Comparison of ENCODE assay signal across 13 mouse cellular contexts in the genomic region with DNA sequence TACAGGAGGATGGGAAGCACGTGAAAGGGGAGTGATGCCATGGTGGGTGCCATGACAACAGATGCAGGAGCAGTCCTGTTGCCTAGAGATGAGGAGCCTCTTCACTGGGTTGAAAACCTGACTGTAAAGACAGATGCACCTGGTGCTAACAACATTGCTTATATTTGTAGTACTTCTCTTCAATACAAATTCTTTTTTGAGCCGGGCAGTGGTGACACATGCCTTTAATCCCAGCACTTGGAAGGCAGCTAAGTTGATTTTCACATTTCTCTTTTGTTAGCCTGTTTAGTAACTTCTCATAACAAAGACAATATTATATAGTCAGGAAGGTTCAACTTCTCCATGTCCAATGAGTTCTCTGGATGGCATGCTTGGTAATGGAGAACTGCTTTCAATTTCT. TPM values are rescaled to one million over a fixed set of nuclear protein-coding genes. Genes with fewer than 3 reads are reported as not detected.
DNase-seq lines count a peak whose midpoint lies in the region; ATAC-seq and TF ChIP-seq lines count a peak whose summit lies in the region.
"Had no signal": no experiment of that assay in that cellular context is flagged by ENCODE, and none has a peak within 500 bp of the region (broad histone marks: within the 10 kb centered on the region; RNA-seq: fewer than 3 reads in every experiment).

No protein-coding gene starts in this region.

- no peak overlapping the region for H3K27ac ChIP-seq in forebrain, embryonic 12.5 days
- no peak overlapping the region for H3K27ac ChIP-seq in forebrain, postnatal 0 days (ENCODE audit: low read depth, low read length)
- no peak overlapping the region for H3K27ac ChIP-seq in kidney, postnatal 0 days
- H3K27ac ChIP-seq in embryonic facial prominence, embryonic 15.5 days (replicated peaks), result no peak overlapping the region
- no peak overlapping the region for H3K27ac ChIP-seq in midbrain, postnatal 0 days (ENCODE audit: low read depth, low read length)
- H3K27ac ChIP-seq: layer of hippocampus, adult 2 months; limb, embryonic 13.5 days had no signal

- no peaks in the 10 kb centered on the region for H3K36me3 ChIP-seq in forebrain, embryonic 12.5 days (replicated peaks)
- no peaks in the 10 kb centered on the region for H3K36me3 ChIP-seq in forebrain, postnatal 0 days (ENCODE audit: insufficient read depth)
- no peaks in the 10 kb centered on the region for H3K36me3 ChIP-seq in kidney, postnatal 0 days (ENCODE audit: insufficient read depth, low read length)
- no peaks in the 10 kb centered on the region for H3K36me3 ChIP-seq in embryonic facial prominence, embryonic 15.5 days
- H3K36me3 ChIP-seq in midbrain, postnatal 0 days (ENCODE audit: insufficient read depth, low read length), result no peaks in the 10 kb centered on the region

- 65% methylated on average over 2 of the region's 2 CpGs for WGBS in forebrain, embryonic 12.5 days
- WGBS in forebrain, postnatal 0 days, result 71% methylated on average over 2 of the region's 2 CpGs
- 66% methylated on average over 2 of the region's 2 CpGs for WGBS in kidney, postnatal 0 days
- 70% methylated on average over 2 of the region's 2 CpGs for WGBS in embryonic facial prominence, embryonic 15.5 days
- WGBS in midbrain, postnatal 0 days, result 75% methylated on average over 2 of the region's 2 CpGs

- ATAC-seq in forebrain, embryonic 12.5 days (ENCODE audit: low FRiP score), result peak; percentile 11; the same call in 1 of the 2 replicates
- no peak for ATAC-seq in forebrain, postnatal 0 days
- 0 out of 2 replicates have a peak, but pooled peaks have one; percentile 25 for ATAC-seq in kidney, postnatal 0 days (replicated peaks; ENCODE audit: low FRiP score, low read depth)
- peak; percentile 9; the same call in 1 of the 2 replicates for ATAC-seq in embryonic facial prominence, embryonic 15.5 days (ENCODE audit: insufficient number of reproducible peaks, low FRiP score, low TSS enrichment, low read depth)
- 0 out of 2 replicates have a peak, but pooled peaks have one; percentile 17 for ATAC-seq in midbrain, postnatal 0 days (ENCODE audit: low FRiP score)

- no peak for DNase-seq in forebrain, postnatal 0 days
- no peak for DNase-seq in kidney, postnatal 0 days (ENCODE audit: low spot score)
- DNase-seq in kidney, adult 9 months, result no peak
- no peak for DNase-seq in midbrain, postnatal 0 days (ENCODE audit: low spot score)
- DNase-seq in adrenal gland, postnatal 4 days (ENCODE audit: low spot score in 2 of 2), result no peak
- DNase-seq in testis, postnatal 10 days (ENCODE audit: low spot score), result no peak
- DNase-seq: lung, postnatal 36 days; spleen, adult 18-20 months; thymus, adult 18-20 months had no signal

- no peak overlapping the region for H3K4me2 ChIP-seq in forebrain, embryonic 12.5 days
- H3K4me2 ChIP-seq in forebrain, postnatal 0 days (ENCODE audit: low read depth), result no peak overlapping the region
- H3K4me2 ChIP-seq in kidney, postnatal 0 days (ENCODE audit: low read length), result no peak overlapping the region
- no peak overlapping the region for H3K4me2 ChIP-seq in embryonic facial prominence, embryonic 15.5 days (replicated peaks)
- no peak overlapping the region for H3K4me2 ChIP-seq in midbrain, postnatal 0 days (ENCODE audit: low read depth, low read length, poor library complexity, severe bottlenecking)
- H3K4me2 ChIP-seq: limb, embryonic 13.5 days had no signal

- H3K9ac ChIP-seq in forebrain, embryonic 12.5 days, result no peak overlapping the region
- H3K9ac ChIP-seq in forebrain, postnatal 0 days, result no peak overlapping the region
- H3K9ac ChIP-seq in kidney, postnatal 0 days (ENCODE audit: low read depth, low read length), result no peak overlapping the region
- no peak overlapping the region for H3K9ac ChIP-seq in embryonic facial prominence, embryonic 15.5 days
- no peak overlapping the region for H3K9ac ChIP-seq in midbrain, postnatal 0 days (replicated peaks; ENCODE audit: low read length, poor library complexity, severe bottlenecking)
- H3K9ac ChIP-seq: limb, embryonic 13.5 days had no signal

- H3K4me1 ChIP-seq in forebrain, embryonic 12.5 days, result no peaks in the 10 kb centered on the region
- no peaks in the 10 kb centered on the region for H3K4me1 ChIP-seq in forebrain, postnatal 0 days (ENCODE audit: insufficient read depth)
- no peaks in the 10 kb centered on the region for H3K4me1 ChIP-seq in kidney, postnatal 0 days (replicated peaks; ENCODE audit: insufficient read depth, low read length)
- H3K4me1 ChIP-seq in embryonic facial prominence, embryonic 15.5 days, result no peaks in the 10 kb centered on the region
- no peaks in the 10 kb centered on the region for H3K4me1 ChIP-seq in midbrain, postnatal 0 days (ENCODE audit: insufficient read depth, low read length)
- H3K4me1 ChIP-seq: limb, embryonic 13.5 days had no signal

- no peaks in the 10 kb centered on the region for H3K27me3 ChIP-seq in forebrain, embryonic 12.5 days
- H3K27me3 ChIP-seq in forebrain, postnatal 0 days (ENCODE audit: insufficient read depth, low read length), result no peaks in the 10 kb centered on the region
- H3K27me3 ChIP-seq in kidney, postnatal 0 days (ENCODE audit: insufficient read depth, low read length), result no peaks in the 10 kb centered on the region
- no peaks in the 10 kb centered on the region for H3K27me3 ChIP-seq in embryonic facial prominence, embryonic 15.5 days
- H3K27me3 ChIP-seq in midbrain, postnatal 0 days (ENCODE audit: insufficient read depth, low read length), result no peaks in the 10 kb centered on the region
- H3K27me3 ChIP-seq: limb, embryonic 13.5 days had no signal

- H3K9me3 ChIP-seq in forebrain, embryonic 12.5 days, result peaks cover 72% of the 10 kb centered on the region
- H3K9me3 ChIP-seq in forebrain, postnatal 0 days (ENCODE audit: low read length), result peaks cover 75% of the 10 kb centered on the region
- H3K9me3 ChIP-seq in kidney, postnatal 0 days (replicated peaks; ENCODE audit: low read length), result peaks cover 33% of the 10 kb centered on the region
- peaks cover 56% of the 10 kb centered on the region for H3K9me3 ChIP-seq in embryonic facial prominence, embryonic 15.5 days (replicated peaks)
- peaks cover 65% of the 10 kb centered on the region for H3K9me3 ChIP-seq in midbrain, postnatal 0 days (ENCODE audit: low read length)

- H3K4me3 ChIP-seq in forebrain, embryonic 12.5 days (replicated peaks), result no peak overlapping the region
- no peak overlapping the region for H3K4me3 ChIP-seq in forebrain, postnatal 0 days (ENCODE audit: low read depth, low read length)
- H3K4me3 ChIP-seq in kidney, postnatal 0 days (replicated peaks; ENCODE audit: low read depth, low read length), result no peak overlapping the region
- H3K4me3 ChIP-seq in embryonic facial prominence, embryonic 15.5 days (replicated peaks), result no peak overlapping the region
- H3K4me3 ChIP-seq in midbrain, postnatal 0 days (ENCODE audit: low read depth, low read length), result no peak overlapping the region
- H3K4me3 ChIP-seq: layer of hippocampus, adult 2 months; limb, embryonic 13.5 days had no signal

- TF ChIP-seq CTCF in forebrain, postnatal 0 days (IDR thresholded peaks at IDR 0.05; ENCODE audit: low read depth), result no peak
- no peak for TF ChIP-seq CTCF in kidney, postnatal 0 days (IDR thresholded peaks at IDR 0.05; ENCODE audit: low read depth)
- no peak for TF ChIP-seq CTCF in midbrain, postnatal 0 days (IDR thresholded peaks at IDR 0.05)

RNA-seq across cellular contexts. Expression of gene Gm16503, which starts 21.0 kb away (rescaled TPM):
- 0.26 and 0.46 TPM in 2 replicates for polyA plus RNA-seq in forebrain, embryonic 12.5 days (2016; fragmentation: Nextera tagmentation; extraction: Ambion mirVana)
- total RNA-seq in forebrain, postnatal 0 days (2014; rRNA removed), result 0.69 and 1.8 TPM in 2 replicates
- polyA plus RNA-seq in forebrain, postnatal 0 days (2015; fragmentation: Nextera tagmentation; extraction: Ambion mirVana), result 0.08 and 0.28 TPM in 2 replicates
- 0.14 and 0.19 TPM in 2 replicates for polyA plus RNA-seq in kidney, postnatal 0 days (2015; fragmentation: Nextera tagmentation; extraction: Ambion mirVana)
- 0.16 and 0.31 TPM in 2 replicates for polyA plus RNA-seq in embryonic facial prominence, embryonic 15.5 days (2015; fragmentation: Nextera tagmentation; extraction: Ambion mirVana)
- total RNA-seq in midbrain, postnatal 0 days (2014; rRNA removed), result 1.4 and 2.1 TPM in 2 replicates
- polyA plus RNA-seq in midbrain, postnatal 0 days (2015; fragmentation: Nextera tagmentation; extraction: Ambion mirVana), result 0.43 and 0.58 TPM in 2 replicates
- total RNA-seq in adrenal gland, postnatal 4 days (2021), result 1 to 10 TPM; 1.8 to 2.4 TPM

RNA-seq across cellular contexts. Expression of gene Zfp982, which starts 26.8 kb away (rescaled TPM):
- 4.5 and 5.5 TPM in 2 replicates for polyA plus RNA-seq in forebrain, embryonic 12.5 days (2016; fragmentation: Nextera tagmentation; extraction: Ambion mirVana)
- total RNA-seq in forebrain, postnatal 0 days (2014; rRNA removed), result 3.1 and 6.4 TPM in 2 replicates
- polyA plus RNA-seq in forebrain, postnatal 0 days (2015; fragmentation: Nextera tagmentation; extraction: Ambion mirVana), result 1.4 and 2.2 TPM in 2 replicates
- polyA plus RNA-seq in kidney, postnatal 0 days (2015; fragmentation: Nextera tagmentation; extraction: Ambion mirVana), result 4.9 and 5.1 TPM in 2 replicates
- polyA plus RNA-seq in embryonic facial prominence, embryonic 15.5 days (2015; fragmentation: Nextera tagmentation; extraction: Ambion mirVana), result 3.9 and 4.6 TPM in 2 replicates
- 3.3 and 8.1 TPM in 2 replicates for total RNA-seq in midbrain, postnatal 0 days (2014; rRNA removed)
- polyA plus RNA-seq in midbrain, postnatal 0 days (2015; fragmentation: Nextera tagmentation; extraction: Ambion mirVana), result 3.7 and 4.1 TPM in 2 replicates
- 10 to 100 TPM; 11.1 to 11.5 TPM for total RNA-seq in adrenal gland, postnatal 4 days (2021)

RNA-seq across cellular contexts. Expression of gene Zfp985, which starts 34.1 kb away (rescaled TPM):
- 0.09 TPM in 1 of 2 replicates, not detected in the other for polyA plus RNA-seq in forebrain, embryonic 12.5 days (2016; fragmentation: Nextera tagmentation; extraction: Ambion mirVana)
- 0.38 TPM in 1 of 2 replicates, not detected in the other for total RNA-seq in forebrain, postnatal 0 days (2014; rRNA removed)
- polyA plus RNA-seq in forebrain, postnatal 0 days (2015; fragmentation: Nextera tagmentation; extraction: Ambion mirVana), result 0.10 TPM in 1 of 2 replicates, not detected in the other
- polyA plus RNA-seq in kidney, postnatal 0 days (2015; fragmentation: Nextera tagmentation; extraction: Ambion mirVana), result 0.34 and 0.48 TPM in 2 replicates
- 0.07 and 0.11 TPM in 2 replicates for polyA plus RNA-seq in embryonic facial prominence, embryonic 15.5 days (2015; fragmentation: Nextera tagmentation; extraction: Ambion mirVana)
- 0.11 TPM in 1 of 2 replicates, not detected in the other for total RNA-seq in midbrain, postnatal 0 days (2014; rRNA removed)
- polyA plus RNA-seq in midbrain, postnatal 0 days (2015; fragmentation: Nextera tagmentation; extraction: Ambion mirVana), result 0.14 and 0.17 TPM in 2 replicates
- total RNA-seq in adrenal gland, postnatal 4 days (2021), result under 1 TPM; 0.73 to 0.79 TPM
- total RNA-seq: layer of hippocampus, adult 2 months had no signal
